Mouse (Mus musculus) heart, adult 2 months (tissue): ENCODE measurements around the gene Apoc4. TPM values are rescaled to one million over a fixed set of nuclear protein-coding genes. Genes with fewer than 3 reads are reported as not detected.

Experiments
- DNase-seq, 2 experiments: peaks; one replicate each; pipeline ENCODE4 v3.0.0; 2021
- H3K27ac ChIP-seq: fragments of 200-600 bp; 2 replicates; pipeline ENCODE4 v1.8.1; 2022
- H3K27me3 ChIP-seq: fragments of 200-500 bp; 2 replicates; pipeline ENCODE4 v1.6.1; 2012; ENCODE audit warnings: mild to moderate bottlenecking, low read length, inconsistent platforms, mixed read lengths; ENCODE audit not compliant: control insufficient read depth, insufficient read depth
- H3K36me3 ChIP-seq: fragments of 200-500 bp; 2 replicates; pipeline ENCODE4 v1.6.1; 2012; ENCODE audit warnings: low read length, inconsistent platforms; ENCODE audit not compliant: control insufficient read depth, insufficient read depth
- H3K4me1 ChIP-seq: fragments of 200-500 bp; 2 replicates; pipeline ENCODE4 v1.6.1; 2011; ENCODE audit warnings: low read length; ENCODE audit not compliant: control insufficient read depth, insufficient read depth
- H3K4me3 ChIP-seq: fragments of 200-600 bp; 2 replicates; pipeline ENCODE4 v1.8.1; 2022
- H3K79me2 ChIP-seq: fragments of 200-500 bp; replicated peaks from 2 replicates; pipeline ENCODE4 v1.6.1; 2012; ENCODE audit warnings: mild to moderate bottlenecking, inconsistent platforms, low read length, moderate library complexity, mixed read lengths; ENCODE audit not compliant: control insufficient read depth, insufficient read depth
- H3K9ac ChIP-seq: fragments of 200-500 bp; 2 replicates; pipeline ENCODE4 v1.6.1; 2012; ENCODE audit warnings: low read depth, mild to moderate bottlenecking, control low read depth, inconsistent platforms, low read length, mixed read lengths
- CTCF ChIP-seq: fragments of 200-600 bp; IDR thresholded peaks from 2 replicates; pipeline ENCODE4 v1.8.1; 2022; ENCODE audit warnings: antibody characterized with exemption, mild to moderate bottlenecking, moderate library complexity
- EP300 ChIP-seq: fragments of 200-500 bp; IDR thresholded peaks from 2 replicates; pipeline ENCODE4 v1.6.1; 2011; ENCODE audit warnings: low read depth, low read length, control low read depth; ENCODE audit not compliant: insufficient read depth
- POLR2A ChIP-seq: fragments of 200-500 bp; IDR thresholded peaks from 2 replicates; pipeline ENCODE4 v1.6.1; 2011; ENCODE audit warnings: mild to moderate bottlenecking, low read depth, low read length, control low read depth; ENCODE audit not compliant: insufficient read depth
- WGBS: fragments of 180-500 bp; shearing (Covaris S2); methylation state at CpG from one replicate; pipeline ENCODE4 v1.1.7; 2018; 5-methylcytosine and 5-hydroxymethylcytosine counted together
- intact Hi-C: fragments of 180-260 bp; cut with DNase I; formaldehyde crosslinking; loops from one replicate; pipeline ENCODE4 v1.15.1; 2025
- polyA plus RNA-seq: library from polyadenylated mRNA; depleted of rRNA; stranded (reverse); fragments of >200 nt; gene quantifications from 2 replicates; pipeline ENCODE4 v1.2.3, GENCODE M21; 2012
- total RNA-seq, 2 experiments: library from RNA; stranded (reverse); gene quantifications; 2 replicates each; pipeline ENCODE4 v1.2.3; 2021

Apoc4 gene
- total and polyA plus RNA-seq, 3 experiments, result not detected

GRCm38 (mm10) chr7:19651063-19651786 lies 30.1 kb downstream of the Apoc4 start:
- H3K9ac ChIP-seq, result no peak overlapping the region
- peaks cover 8% of the 10 kb centered on the region; the same call in 1 of the 2 replicates for H3K4me1 ChIP-seq
- no peak for DNase-seq
- WGBS, result 58% methylated on average over 6 of the region's 6 CpGs
- no peaks in the 10 kb centered on the region for H3K79me2 ChIP-seq
- no peak for TF ChIP-seq CTCF
- TF ChIP-seq POLR2A, result no peak
- no peak for TF ChIP-seq EP300
- H3K27ac ChIP-seq, result no peak overlapping the region
- intact Hi-C loops, result no loop called here
- no peaks in the 10 kb centered on the region for H3K27me3 ChIP-seq
- H3K36me3 ChIP-seq, result peaks cover 2% of the 10 kb centered on the region
- no peak overlapping the region for H3K4me3 ChIP-seq

GRCm38 (mm10) chr7:19641223-19641622 lies 40.1 kb downstream of the Apoc4 start:
- intact Hi-C loops, result no loop called here
- TF ChIP-seq POLR2A (no peak), EP300 (no peak), CTCF (no peak)
- no peaks in the 10 kb centered on the region for H3K4me1 ChIP-seq

GRCm38 (mm10) chr7:19635074-19635827 lies 46.0 kb downstream of the Apoc4 start:
- H3K4me3 ChIP-seq, result no peak overlapping the region

More at GRCm38 (mm10) chr7:19641223-19641622, 40.1 kb downstream of the Apoc4 start:
- H3K4me3 ChIP-seq, result no peak overlapping the region
- no peak overlapping the region for H3K27ac ChIP-seq
- no peak for DNase-seq
- H3K36me3 ChIP-seq, result no peaks in the 10 kb centered on the region
- no peak overlapping the region for H3K9ac ChIP-seq
- no peaks in the 10 kb centered on the region for H3K79me2 ChIP-seq
- no peaks in the 10 kb centered on the region for H3K27me3 ChIP-seq
- WGBS, result 98% methylated on average over 4 of the region's 4 CpGs

GRCm38 (mm10) chr7:19634591-19634990 lies 46.7 kb downstream of the Apoc4 start:
- no peak for DNase-seq
- 84% methylated on average over 2 of the region's 2 CpGs for WGBS
- intact Hi-C loops, result no loop called here
- Histone ChIP-seq H3K4me3 (no peak overlapping the region), H3K9ac (no peak overlapping the region), H3K79me2 (no peaks in the 10 kb centered on the region), H3K27me3 (no peaks in the 10 kb centered on the region), H3K4me1 (peaks cover 4% of the 10 kb centered on the region; the same call in 1 of the 2 replicates), H3K27ac (no peak overlapping the region), H3K36me3 (no peaks in the 10 kb centered on the region)
- TF ChIP-seq EP300 (no peak), POLR2A (no peak), CTCF (no peak)

More at GRCm38 (mm10) chr7:19635074-19635827, 46.0 kb downstream of the Apoc4 start:
- peaks cover 3% of the 10 kb centered on the region; the same call in 1 of the 2 replicates for H3K4me1 ChIP-seq
- H3K36me3 ChIP-seq, result no peaks in the 10 kb centered on the region
- no peak for DNase-seq
- intact Hi-C loops, result no loop called here
- WGBS, result 72% methylated on average over 11 of the region's 11 CpGs
- H3K79me2 ChIP-seq, result no peaks in the 10 kb centered on the region
- no peak overlapping the region for H3K27ac ChIP-seq
- no peak overlapping the region for H3K9ac ChIP-seq
- TF ChIP-seq CTCF, result no peak
- no peak for TF ChIP-seq EP300
- TF ChIP-seq POLR2A, result no peak
- no peaks in the 10 kb centered on the region for H3K27me3 ChIP-seq

- H3K36me3 ChIP-seq, result no peaks in the 10 kb centered on the region
- no peaks in the 10 kb centered on the region for H3K79me2 ChIP-seq
- WGBS, result 91% methylated on average over 15 of the region's 15 CpGs
- intact Hi-C loops, result no loop called here
- H3K4me1 ChIP-seq, result peaks cover 4% of the 10 kb centered on the region; the same call in 1 of the 2 replicates
- DNase-seq, result no peak
- no peak for TF ChIP-seq EP300
- TF ChIP-seq POLR2A, result no peak
- no peak for TF ChIP-seq CTCF
- H3K9ac ChIP-seq, result no peak overlapping the region
- no peaks in the 10 kb centered on the region for H3K27me3 ChIP-seq
- no peak overlapping the region for H3K27ac ChIP-seq
- no peak overlapping the region for H3K4me3 ChIP-seq
Observed at GRCm38 (mm10) chr7:19633855-19634254, 47.4 kb downstream of the Apoc4 start.

GRCm38 (mm10) chr7:19633197-19633596 lies 48.1 kb downstream of the Apoc4 start:
- 86% methylated on average over 17 of the region's 17 CpGs for WGBS
- Histone ChIP-seq H3K27ac (no peak overlapping the region), H3K79me2 (no peaks in the 10 kb centered on the region), H3K36me3 (no peaks in the 10 kb centered on the region), H3K4me1 (peaks cover 4% of the 10 kb centered on the region; the same call in 1 of the 2 replicates), H3K4me3 (no peak overlapping the region), H3K9ac (no peak overlapping the region), H3K27me3 (no peaks in the 10 kb centered on the region)
- no peak for DNase-seq
- intact Hi-C loops, result no loop called here
- TF ChIP-seq CTCF (no peak), EP300 (no peak), POLR2A (no peak)
